Mouse (Mus musculus) thymus, adult 2 months (tissue): ENCODE results near the gene Ndufs6.

Experiments
- CTCF ChIP-seq: fragments of 200-500 bp; IDR thresholded peaks from 2 replicates; pipeline ENCODE4 v1.5.1; 2012; ENCODE audit warnings: mild to moderate bottlenecking, control low read depth, low read length, moderate library complexity, borderline replicate concordance; ENCODE audit not compliant: control insufficient read depth, poor library complexity, insufficient read depth; ENCODE audit errors: extremely low read depth
- POLR2A ChIP-seq: fragments of 200-500 bp; IDR thresholded peaks from 2 replicates; pipeline ENCODE4 v1.6.1; 2012; ENCODE audit warnings: mild to moderate bottlenecking, low read length, control low read depth, moderate library complexity; ENCODE audit not compliant: control insufficient read depth, poor library complexity, insufficient read depth; ENCODE audit errors: extremely low read depth

- no peak for TF ChIP-seq CTCF
- TF ChIP-seq POLR2A = no peak
These were observed 49.1 kb downstream of the Ndufs6 start for GRCm38 (mm10) chr13:73279196-73279595.
